Mouse (Mus musculus) left cerebral cortex, postnatal 4 days (tissue): ENCODE results near the gene Fer. TPM values are rescaled to one million over a fixed set of nuclear protein-coding genes. Genes with fewer than 3 reads are reported as not detected.

Experiments
- DNase-seq: peaks from one replicate; pipeline ENCODE4 v3.0.0-alpha.2; 2022
- intact Hi-C: fragments of 180-260 bp; cut with DNase I; formaldehyde crosslinking; loops from one replicate; pipeline ENCODE4 v1.15.1; 2025
- total RNA-seq, 2 experiments: library from RNA; stranded (reverse); gene quantifications; 2 replicates each; pipeline ENCODE4 v1.2.3; 2021

Fer gene
- total RNA-seq, 2 experiments from 2014 or later: 43.3 to 44.6 TPM

DNA sequence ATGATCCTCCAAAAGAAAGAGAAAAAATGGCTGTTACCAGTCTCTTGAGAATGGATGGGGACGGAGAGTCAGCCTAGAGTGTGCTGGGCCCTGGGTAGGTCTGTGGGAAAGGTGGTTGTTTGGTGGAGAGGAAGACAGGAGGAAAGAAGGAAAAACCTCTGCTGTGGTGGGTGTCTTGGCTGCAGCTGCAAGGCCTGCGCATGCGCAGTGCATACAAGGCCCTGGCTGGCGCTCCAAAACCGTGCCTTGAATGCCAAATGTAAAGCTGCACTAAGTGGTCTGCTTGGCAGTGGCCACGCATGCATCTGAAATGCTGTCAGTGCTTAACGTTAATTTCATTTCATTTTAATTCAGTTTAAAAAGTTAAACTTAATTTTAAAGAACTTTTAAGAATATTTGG, 214.5 kb downstream of the Fer start:
- DNase-seq: peak; percentile 53
- intact Hi-C loops: no loop called here

DNA sequence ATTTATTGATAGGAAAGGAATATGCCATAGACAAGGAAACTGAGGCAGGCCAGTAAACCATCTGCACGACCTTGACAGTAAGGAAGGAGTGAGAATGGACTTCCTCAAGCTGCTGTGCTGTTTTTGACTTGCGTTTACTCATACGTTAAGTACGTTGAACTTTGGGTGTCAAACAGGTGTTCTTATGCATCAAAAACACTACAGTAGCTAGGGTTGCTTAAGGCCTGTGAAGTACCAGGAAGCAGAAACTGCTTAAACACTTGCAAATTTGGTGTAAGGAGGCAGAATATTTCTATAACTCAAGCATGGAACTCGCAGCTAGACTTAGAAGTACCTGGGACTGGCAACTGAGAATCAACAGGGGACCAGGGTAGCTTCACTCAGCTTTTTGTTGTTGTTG, 221.9 kb downstream of the Fer start:
- no peak for DNase-seq
- intact Hi-C loops: no loop called here

DNA sequence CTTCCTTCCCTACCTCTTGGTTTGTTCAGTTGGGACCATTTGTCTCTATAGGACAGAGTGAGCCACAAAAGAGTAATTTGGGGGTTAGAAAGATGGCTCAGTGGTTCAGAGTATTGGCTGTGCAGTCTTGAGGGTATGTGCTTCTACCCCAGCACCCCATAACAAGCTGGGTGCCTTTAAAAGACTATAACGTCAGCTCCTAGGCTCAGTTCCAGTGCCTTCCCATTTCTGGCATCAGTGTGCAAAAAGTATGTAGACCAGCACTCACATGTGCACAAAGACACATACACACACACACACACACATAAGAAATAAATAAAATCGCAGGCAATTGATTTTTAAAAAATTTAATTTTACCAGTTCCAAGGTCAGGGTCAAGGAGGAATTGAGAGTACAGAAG, 222.6 kb downstream of the Fer start:
- DNase-seq: no peak
- intact Hi-C loops: no loop called here

DNA sequence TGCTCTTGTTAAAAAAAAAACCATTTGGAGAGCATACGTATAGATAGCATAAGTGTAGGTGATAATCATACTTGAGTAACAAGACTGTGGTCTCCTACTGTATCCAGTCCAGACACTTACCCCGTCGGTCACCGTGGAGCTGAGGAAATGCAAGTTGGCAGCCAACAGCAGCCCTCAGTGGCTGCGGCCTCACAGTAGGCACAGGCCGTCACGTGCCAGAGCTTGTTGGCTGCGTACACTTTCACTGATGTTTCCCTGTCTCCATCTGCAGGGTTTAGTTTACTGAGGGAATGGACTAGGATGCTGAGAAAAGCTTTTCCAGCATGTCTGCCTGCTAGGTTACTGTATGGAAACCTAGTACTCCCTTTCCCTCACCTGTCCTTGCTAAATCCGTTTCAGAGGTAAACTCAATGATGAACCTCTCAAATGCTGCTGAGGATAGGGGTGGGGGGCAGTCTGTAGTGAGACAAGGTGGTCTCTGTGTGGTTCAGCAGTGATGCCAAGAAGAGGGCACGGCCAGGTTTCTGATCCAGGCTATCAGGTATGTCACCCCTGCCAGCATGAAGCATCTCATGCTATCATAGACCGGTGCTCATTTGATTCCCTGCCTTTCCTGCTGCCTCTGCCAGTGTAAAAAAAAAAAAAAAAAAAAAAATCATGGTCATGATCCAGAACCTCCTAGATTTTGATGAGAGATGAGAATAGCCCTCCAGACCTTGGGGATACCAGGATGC, 224.2 kb downstream of the Fer start:
- intact Hi-C loops: no loop called here

DNA sequence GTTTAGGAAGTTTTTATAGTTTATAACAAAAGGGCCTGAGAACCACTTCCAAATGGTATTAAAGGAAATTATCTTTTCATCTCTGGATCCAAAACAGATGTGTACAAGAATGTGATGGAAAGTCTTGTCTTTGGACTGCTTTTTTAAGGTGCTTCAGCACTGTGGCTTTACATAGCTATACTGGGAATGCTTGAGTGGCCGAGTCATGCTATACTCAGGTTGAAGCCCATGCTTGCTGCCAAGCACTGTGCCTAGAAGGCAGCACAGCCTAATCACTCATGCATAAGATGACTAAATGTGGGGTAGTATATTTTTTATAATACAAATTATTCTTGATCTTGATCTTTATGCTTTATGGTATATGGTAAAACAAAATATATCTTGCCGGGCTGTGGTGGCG, 225.0 kb downstream of the Fer start:
- DNase-seq: no peak
- intact Hi-C loops: no loop called here

More for the DNA sequence above, 224.2 kb downstream of the Fer start:
- DNase-seq: peak; percentile 63

DNA sequence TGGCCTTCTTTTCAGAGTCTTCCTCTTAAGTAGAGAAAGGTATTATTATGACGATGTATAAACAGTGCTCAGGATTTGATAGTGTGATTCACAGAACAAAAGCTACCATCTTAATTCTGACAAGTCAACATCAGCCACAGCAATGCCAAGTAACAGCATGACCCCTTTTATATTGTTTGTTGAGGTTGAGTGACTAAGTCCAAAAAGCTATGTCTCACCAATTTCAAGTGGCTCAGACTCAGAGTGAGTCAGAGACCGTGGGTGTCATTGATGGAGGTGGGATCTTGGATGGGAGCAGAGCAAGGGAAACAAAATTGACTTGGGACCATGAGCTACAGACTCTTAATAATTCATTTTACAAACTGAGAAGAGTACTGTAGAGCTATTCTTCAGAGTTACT, 230.9 kb downstream of the Fer start:
- DNase-seq: no peak
- intact Hi-C loops: no loop called here

DNA sequence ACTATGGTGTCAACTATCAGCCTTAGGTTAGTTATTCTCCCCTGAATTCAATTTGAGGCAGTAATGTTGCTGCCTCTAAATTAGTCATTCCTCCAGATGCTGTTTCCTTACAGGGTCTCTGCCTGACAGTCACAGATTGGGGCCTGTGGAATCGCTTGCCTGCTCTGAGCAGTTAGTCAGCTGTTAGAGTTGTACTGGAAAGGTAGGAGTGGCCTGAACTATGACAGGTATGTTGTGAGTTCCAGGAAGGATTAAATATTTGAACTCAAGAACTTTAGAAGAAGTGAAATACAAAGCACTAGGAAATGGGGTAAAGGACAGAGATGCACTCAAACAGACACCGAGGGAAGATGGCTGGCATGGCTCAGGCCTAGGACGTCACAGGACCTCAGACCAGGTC, 233.9 kb downstream of the Fer start:
- intact Hi-C loops: no loop called here
- DNase-seq: no peak

DNA sequence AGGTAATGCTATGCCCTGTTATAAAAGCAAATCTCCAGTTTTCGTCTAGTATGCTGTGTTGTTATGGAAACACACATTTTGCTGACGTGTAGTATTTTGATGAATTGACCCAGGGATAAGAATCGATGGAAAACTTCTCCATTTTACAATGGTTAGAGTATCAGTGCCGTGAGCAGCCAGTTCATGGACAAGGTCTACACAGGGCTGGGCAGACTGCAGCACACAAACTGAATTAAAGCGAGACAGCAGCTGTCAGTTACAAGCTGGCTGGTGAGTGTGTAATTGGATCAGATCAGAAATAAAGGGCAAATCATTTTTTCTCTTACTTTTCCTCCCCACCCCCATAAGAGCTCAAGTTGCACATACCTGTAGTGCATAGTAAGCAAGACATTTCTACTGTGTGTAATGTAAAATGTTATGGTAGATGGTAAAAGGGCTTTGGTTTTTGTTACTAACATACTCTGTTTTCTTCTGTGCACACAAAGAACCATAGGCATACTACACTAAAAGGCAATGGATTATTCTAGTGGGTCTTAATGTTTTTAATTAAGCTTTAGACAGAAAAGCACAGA, 235.0 kb downstream of the Fer start:
- intact Hi-C loops: no loop called here

DNA sequence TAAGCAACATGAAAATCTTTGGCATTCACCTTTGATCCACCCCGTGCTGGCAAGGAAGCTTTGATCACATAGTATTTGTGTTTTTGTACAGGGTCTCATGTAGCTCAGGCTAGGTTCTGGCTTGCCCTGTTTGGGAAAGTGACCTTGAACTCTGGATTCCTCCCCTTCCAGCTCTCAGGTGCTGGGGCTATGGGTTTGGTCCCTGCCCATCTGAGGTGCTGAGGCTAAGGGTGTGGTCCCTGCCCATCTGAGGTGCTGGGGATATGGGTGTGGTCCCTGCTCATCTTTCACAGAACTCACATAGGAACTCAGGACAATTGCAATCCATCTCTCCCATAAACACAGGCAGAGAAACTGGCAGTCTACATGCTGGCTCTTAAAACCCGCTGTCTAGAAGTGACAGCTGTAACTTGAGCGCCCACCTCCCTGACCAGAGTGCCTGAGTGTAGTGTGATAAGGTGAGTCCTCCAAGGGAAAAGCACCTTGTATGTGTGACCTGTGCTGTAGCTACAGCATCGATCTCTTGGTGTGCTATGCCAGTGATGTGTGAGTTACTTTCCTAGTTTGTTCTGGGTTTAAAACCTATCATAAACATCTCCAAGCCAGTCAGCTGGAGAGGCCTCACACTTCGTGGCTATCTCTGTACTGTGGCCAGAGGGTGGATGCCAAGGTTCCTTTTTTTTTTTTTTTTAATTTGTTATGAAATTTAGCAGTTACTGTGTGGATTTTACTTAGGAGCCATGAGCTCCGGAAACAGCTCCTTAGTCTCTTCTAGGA, 236.7 kb downstream of the Fer start:
- DNase-seq: no peak
- intact Hi-C loops: no loop called here

More for the DNA sequence above, 235.0 kb downstream of the Fer start:
- DNase-seq: no peak

DNA sequence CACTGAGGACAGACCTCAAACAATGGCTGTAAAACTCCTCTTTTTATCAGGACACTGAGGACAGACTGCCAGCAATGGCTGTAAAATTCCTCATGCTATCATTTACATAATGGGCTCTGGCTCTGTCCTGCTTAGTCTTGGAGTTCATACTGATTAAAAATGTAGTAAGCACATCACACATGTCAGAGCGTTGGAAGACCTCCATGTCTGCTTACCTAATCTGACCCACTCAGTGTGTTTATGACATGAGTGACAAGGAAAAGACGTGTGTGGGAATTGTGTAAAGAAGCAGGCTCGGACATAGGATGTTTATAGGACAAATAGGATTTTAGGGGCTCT, 237.3 kb downstream of the Fer start:
- DNase-seq: no peak
- intact Hi-C loops: no loop called here

DNA sequence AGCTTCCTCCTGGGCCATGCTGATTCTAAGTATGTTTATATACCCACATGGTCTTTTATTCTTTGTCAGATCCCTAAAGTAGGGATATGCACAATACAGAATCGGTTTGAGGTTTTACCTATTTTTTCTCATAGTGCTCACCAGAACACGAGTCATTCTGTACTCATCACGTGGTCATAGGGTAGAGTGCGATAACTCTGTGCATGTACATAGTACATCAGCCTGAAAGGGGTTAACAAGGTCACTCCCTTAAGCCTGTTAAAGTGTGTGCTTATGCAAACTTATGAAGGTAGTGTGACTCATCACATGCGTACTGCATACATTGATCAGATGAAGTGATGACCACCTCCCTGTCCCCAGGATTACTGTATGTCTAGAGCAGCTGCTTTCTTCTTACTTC, 245.9 kb downstream of the Fer start:
- intact Hi-C loops: no loop called here
- no peak for DNase-seq

DNA sequence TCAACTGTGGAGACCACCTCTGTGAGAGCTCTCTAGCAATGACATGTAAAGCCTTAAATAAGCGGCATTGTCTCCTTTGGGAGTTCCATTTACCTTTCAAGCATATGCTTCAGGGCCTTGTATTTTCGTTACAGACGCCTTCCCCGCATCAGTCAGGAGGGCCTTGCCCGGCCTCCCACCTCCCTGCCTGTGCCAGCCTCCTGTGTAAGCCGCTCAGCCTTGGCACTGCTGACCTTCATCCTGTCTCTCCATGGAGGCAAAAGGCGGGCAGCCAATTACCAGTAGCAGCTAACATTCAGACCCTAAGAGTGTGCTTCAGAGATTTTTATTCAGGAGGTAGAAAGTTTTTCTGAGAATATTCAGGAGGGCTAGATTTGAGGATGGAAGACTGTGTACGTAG, 247.0 kb downstream of the Fer start:
- DNase-seq: peak; percentile 47
- intact Hi-C loops: no loop called here

DNA sequence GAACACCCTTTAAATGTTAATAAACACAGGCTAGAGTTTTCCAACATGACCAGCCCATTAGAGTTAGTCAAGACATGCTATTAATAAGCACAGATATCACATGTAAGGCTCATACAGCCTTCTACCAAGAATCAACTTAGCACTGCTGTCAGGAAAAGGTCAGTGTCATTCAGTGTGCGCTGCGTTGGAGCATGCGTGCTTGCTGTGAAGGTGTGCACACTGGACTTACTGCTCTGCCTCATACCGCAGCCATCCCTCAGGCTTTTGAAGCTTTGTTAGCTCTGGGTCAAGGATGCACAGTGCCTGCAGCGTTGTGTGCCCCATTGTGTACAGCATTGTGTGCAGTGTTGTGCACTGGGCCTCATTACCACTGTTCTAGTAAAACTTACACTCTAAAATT, 250.8 kb downstream of the Fer start:
- intact Hi-C loops: no loop called here
- no peak for DNase-seq

DNA sequence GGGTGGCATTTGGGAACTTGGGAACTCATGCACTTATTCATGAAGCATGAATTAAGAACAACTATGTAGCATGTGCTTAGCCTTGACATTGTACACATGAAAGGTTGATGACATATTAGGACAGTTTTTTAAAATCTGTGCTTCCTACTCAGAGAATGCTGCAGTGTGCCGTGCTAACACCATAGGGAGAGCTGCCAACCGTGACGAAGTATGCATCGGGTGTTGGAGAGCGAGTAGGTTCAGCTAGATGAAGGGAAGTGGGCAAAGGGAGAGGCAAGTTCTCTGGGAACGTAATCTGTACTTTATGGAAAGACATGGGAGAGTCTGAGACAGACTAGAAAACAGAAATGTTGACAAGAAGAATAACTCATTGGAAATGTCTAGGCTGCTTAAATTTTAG, 253.9 kb downstream of the Fer start:
- intact Hi-C loops: no loop called here
- no peak for DNase-seq

DNA sequence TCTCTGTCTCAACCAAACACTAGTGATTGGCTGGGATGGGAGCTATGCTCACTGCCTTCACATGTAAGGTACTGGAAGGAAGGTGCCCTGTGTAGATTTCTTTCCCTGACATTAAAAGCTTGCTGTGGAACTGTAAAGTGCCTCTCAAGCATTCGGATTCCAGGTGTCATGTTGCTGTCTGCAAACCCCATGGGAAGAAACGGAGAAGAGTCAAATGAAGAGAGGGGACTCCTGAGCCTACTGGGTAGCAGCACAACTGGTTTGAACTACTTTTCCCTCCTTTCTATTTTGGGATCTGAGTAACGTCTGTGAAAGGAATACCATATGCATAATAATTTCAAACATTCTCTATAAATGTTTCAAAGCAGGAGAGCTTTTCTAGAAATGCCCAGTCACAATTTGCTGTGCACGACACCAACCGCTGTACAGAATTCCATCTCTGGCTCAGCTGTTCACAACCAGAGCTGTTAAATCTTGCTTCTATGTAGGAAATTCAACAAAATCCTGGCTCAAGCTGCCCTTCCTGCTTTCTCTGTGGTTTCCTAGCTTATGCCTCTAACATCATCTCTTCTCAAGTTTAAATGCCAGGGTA, 256.9 kb downstream of the Fer start:
- intact Hi-C loops: no loop called here
- DNase-seq: no peak

DNA sequence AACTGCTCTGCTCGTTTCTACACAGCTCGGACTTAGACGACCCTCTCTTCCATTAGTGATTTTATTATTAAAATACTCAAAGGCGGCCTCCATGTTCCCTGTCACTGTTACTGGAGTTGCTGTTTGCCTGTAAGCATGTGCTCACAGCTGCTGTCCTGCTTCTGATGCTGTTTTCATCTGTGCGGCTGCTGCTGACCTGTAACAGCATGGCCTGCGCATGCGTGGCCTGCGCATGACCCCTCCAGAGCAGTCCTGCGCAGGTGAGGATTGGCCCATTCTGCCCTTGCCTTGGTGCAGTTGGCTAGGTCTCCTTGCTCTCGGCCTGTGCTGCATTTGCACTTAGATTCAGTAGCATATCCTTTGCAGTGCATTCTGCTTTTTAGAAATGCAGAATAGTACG, 259.7 kb downstream of the Fer start:
- intact Hi-C loops: no loop called here
- no peak for DNase-seq

DNA sequence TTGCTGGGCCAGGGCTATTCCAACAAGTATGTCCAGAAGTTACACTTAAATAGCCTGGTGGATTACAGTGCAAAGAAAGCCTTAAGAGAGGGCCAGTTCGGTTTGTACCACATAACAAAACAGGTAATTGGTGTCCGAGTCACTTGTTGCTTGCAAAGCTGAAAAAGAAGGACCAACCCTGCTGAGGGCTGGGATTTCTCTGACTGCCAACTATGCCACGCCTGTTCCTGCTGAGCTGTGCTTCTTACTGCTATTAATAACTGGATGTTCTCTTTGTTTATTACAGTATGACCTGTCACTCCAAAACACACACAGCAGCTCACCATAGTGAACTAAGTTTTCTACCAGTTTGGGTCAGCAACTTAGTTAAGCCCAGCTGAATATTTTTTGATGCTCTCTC, 260.9 kb downstream of the Fer start:
- intact Hi-C loops: no loop called here

DNA sequence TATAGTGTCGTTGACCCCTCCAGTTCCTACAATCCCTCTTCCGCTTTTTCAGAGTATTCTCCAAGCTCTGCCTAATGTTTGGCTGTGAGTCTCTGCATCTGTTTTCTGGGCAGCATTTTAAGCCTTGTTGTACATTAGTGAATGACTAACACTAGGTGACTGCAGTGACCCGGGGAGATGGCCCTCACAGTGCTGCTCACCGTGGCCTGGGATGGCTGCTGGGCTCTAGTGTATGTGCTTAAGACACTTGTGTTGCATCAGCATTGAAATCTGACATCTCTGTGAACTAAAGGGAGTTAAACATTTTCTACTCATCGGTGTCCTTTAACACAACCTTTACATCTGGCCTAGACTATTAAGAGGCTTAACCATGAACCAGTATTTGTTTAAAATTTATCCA, 264.0 kb downstream of the Fer start:
- intact Hi-C loops: no loop called here
- DNase-seq: no peak

More for the DNA sequence above, 260.9 kb downstream of the Fer start:
- no peak for DNase-seq

DNA sequence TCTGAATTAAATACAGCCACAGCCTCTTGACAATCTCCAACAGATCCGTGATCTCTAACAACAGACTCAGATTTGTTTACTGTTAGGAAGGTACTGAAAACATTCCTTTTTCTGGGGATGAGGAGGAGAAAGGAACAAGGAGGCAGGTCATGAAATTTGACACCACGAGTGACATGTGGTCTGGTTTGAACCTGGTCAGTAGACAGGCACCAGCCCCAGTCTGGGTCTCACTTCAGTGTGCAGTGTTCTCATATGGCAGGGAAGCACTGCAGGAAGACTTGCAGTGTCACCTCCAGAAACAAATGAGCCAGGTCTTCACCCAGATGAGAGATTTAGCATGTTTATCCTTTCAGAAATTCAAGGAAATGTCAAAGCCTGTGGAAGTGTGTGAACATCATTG, 266.9 kb downstream of the Fer start:
- intact Hi-C loops: loop anchor here (2.0 kb wide), 1 partner anchor 67 kb away; no protein-coding TSS in a partner anchor
- DNase-seq: no peak

DNA sequence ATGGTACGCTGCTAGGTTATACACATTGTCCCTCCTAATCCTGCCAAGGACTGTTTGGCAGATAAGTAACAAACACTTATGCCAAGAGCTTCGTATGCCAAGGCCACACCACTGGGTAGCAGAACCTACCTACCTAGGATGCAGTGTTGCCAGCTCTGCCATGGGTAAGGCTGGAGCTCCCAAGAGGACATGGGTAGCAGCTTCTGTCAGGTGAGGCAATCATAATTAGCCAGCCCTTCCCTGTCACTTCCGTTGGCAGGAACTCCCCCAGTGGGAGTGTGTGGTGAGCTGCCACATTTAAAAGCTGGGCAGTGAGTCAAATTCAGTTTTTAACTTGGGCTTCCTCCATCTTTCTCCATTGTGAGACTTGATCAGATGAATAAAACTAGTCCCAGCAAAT, 267.5 kb downstream of the Fer start:
- intact Hi-C loops: no loop called here
- peak; percentile 67 for DNase-seq

DNA sequence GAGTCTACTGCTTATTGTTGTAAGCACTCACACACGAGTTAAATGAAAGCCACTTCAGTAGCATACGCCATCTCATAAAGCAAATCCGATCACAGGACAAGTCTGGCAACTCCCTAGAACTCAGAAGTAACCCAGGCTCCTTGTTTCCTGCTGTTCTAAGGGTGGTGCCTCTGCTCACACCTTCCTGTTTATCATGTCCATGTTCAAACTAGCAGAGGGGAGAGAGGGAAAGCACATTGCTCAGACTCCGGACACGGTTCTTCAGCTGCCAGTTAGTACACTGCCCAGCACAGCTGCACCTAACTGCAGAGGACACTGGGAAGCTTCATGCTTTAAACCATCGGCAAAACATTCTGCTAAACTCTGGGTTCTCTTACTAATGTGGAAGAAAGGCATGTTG, 269.3 kb downstream of the Fer start:
- DNase-seq: no peak
- intact Hi-C loops: no loop called here
